Mouse (Mus musculus) cerebellum, adult 2 months (tissue): ENCODE data around the gene C1ql2. TPM values are rescaled to one million over a fixed set of nuclear protein-coding genes. Genes with fewer than 3 reads are reported as not detected.

Experiments
- DNase-seq, 2 experiments: peaks; one replicate each; pipeline ENCODE4 v3.0.0; 2021
- H3K27ac ChIP-seq: fragments of 200-500 bp; 2 replicates; pipeline ENCODE4 v1.5.1; 2012; ENCODE audit warnings: low read length, control low read depth, inconsistent platforms; ENCODE audit not compliant: insufficient read depth
- H3K27me3 ChIP-seq: fragments of 200-500 bp; 2 replicates; pipeline ENCODE4 v1.6.1; 2012; ENCODE audit warnings: inconsistent platforms, mild to moderate bottlenecking, low read length, moderate library complexity; ENCODE audit not compliant: control insufficient read depth, insufficient read depth
- H3K4me1 ChIP-seq: fragments of 200-500 bp; 2 replicates; pipeline ENCODE4 v1.6.1; 2011; ENCODE audit warnings: low read length; ENCODE audit not compliant: control insufficient read depth, insufficient read depth
- H3K4me3 ChIP-seq: fragments of 200-500 bp; replicated peaks from 2 replicates; pipeline ENCODE3; 2011; ENCODE audit warnings: mild to moderate bottlenecking, low read depth, low read length, control low read depth; ENCODE audit not compliant: insufficient read depth
- CTCF ChIP-seq: fragments of 200-500 bp; IDR thresholded peaks from 2 replicates; pipeline ENCODE4 v1.5.1; 2011; ENCODE audit warnings: low read depth, mild to moderate bottlenecking, control low read depth, low read length, moderate library complexity, borderline replicate concordance; ENCODE audit not compliant: insufficient read depth
- POLR2A ChIP-seq: fragments of 200-500 bp; IDR thresholded peaks from 2 replicates; pipeline ENCODE4 v1.6.1; 2011; ENCODE audit warnings: low read length, control low read depth, borderline replicate concordance; ENCODE audit not compliant: insufficient read depth
- WGBS: fragments of 180-500 bp; shearing (Covaris S2); methylation state at CpG from one replicate; pipeline ENCODE4 v1.1.7; 2018; 5-methylcytosine and 5-hydroxymethylcytosine counted together
- polyA plus RNA-seq: library from polyadenylated mRNA; depleted of rRNA; stranded (reverse); fragments of >200 nt; gene quantifications from 2 replicates; pipeline ENCODE4 v1.2.3, GENCODE M21; 2012

Gene C1ql2
- polyA plus RNA-seq, 1 experiment: 3.0 TPM

DNA sequence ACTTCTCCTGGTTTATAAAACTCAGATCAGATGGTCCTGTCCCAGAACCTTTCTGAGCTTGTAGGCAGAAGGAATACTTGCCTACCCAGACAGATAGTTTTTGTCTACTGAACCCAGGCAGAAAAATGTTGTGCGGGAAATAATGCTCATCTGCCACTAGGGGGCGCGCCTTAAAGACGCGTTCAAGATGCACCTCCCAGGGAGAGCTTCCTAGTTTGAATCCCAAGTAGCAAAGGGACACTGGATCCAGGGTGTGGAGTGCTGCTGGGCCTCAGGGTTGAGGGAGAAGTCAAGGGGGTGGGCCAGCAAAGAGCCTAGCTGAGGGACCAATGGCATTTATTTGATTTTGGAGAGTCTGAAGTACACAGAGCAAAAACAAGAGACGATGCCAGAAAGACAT is 12.7 kb upstream of the C1ql2 start:
- WGBS: 17% methylated on average over 6 of the region's 6 CpGs
- peak; percentile 53 for TF ChIP-seq CTCF
- no peak for TF ChIP-seq POLR2A
- Histone ChIP-seq H3K27me3 (no peaks in the 10 kb centered on the region; the same call in 1 of the 2 replicates), H3K4me1 (no peaks in the 10 kb centered on the region), H3K27ac (no peak overlapping the region), H3K4me3 (no peak overlapping the region)
- peak; percentile 9 to 17 for DNase-seq

DNA sequence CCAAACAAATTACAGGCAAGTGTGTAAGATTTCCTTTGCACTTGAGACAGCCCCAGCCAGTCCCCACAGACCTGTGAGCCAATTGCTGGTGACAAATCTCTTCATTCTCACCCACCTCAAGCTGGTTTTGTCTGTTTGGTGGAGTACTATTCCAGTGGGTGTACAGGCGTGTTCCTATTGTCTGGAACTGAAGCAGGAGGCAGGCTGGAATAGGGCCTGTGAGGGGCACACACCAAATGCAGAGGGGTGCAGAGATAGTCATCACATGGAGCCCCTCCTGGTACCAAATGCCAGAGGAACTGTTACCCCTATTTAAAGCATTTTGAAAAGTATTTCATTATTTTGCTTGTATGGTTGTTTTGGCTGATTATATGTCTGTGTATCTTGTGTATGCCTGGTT is 12.2 kb upstream of the C1ql2 start:
- DNase-seq: no peak
- Histone ChIP-seq H3K4me1 (no peaks in the 10 kb centered on the region), H3K27me3 (no peaks in the 10 kb centered on the region; the same call in 1 of the 2 replicates), H3K4me3 (no peak overlapping the region), H3K27ac (no peak overlapping the region)
- WGBS: 65% methylated on average over 1 of the region's 1 CpGs
- no peak for TF ChIP-seq CTCF
- no peak for TF ChIP-seq POLR2A

DNA sequence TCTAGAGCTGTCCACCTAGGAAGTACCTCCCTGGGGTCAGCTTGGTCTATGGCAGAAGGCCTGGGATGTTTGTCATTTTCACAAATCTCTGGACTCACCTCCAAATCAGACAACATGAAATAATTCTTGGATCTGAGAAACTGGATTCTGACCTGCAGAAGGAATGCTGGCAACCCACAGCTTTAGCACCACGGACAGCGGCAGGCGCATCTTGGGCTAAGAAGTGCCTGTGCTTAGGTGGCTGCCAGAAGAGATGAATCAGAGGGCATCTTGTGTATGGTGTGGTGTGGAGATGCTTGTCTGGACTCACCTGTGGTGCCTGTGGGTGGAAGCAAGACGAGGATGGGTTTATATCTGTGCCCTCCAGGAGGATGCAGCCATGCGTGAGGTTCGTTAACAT is 8.5 kb upstream of the C1ql2 start:
- TF ChIP-seq POLR2A: no peak
- TF ChIP-seq CTCF: no peak
- Histone ChIP-seq H3K4me1 (no peaks in the 10 kb centered on the region), H3K27me3 (no peaks in the 10 kb centered on the region; the same call in 1 of the 2 replicates), H3K27ac (no peak overlapping the region), H3K4me3 (no peak overlapping the region)
- WGBS: 56% methylated on average over 6 of the region's 6 CpGs
- DNase-seq: no peak

DNA sequence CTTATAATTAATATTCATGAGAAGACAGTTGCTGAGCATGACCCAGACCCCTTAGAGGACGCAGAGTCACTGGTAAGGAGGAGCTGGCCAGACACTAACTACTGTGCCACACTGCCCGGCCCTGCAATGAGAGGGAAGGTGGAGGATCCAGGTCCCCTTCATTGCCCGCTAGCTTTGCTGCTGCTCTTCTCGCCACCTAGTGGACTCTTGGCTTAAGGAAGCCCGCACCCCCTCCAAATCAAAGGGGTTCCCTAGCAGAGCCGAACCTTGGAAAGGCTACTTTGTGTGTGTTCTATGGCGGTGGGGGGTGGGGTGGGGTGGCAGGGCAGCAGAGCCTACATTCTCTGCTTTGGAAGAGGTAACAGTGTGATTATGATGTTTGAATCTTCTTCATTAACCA is 2.4 kb upstream of the C1ql2 start:
- DNase-seq: no peak
- H3K4me1 ChIP-seq: no peaks in the 10 kb centered on the region
- no peak overlapping the region for H3K4me3 ChIP-seq
- H3K27me3 ChIP-seq: no peaks in the 10 kb centered on the region; the same call in 1 of the 2 replicates
- 36% methylated on average over 7 of the region's 7 CpGs for WGBS
- H3K27ac ChIP-seq: no peak overlapping the region
- TF ChIP-seq CTCF: no peak
- no peak for TF ChIP-seq POLR2A

DNA sequence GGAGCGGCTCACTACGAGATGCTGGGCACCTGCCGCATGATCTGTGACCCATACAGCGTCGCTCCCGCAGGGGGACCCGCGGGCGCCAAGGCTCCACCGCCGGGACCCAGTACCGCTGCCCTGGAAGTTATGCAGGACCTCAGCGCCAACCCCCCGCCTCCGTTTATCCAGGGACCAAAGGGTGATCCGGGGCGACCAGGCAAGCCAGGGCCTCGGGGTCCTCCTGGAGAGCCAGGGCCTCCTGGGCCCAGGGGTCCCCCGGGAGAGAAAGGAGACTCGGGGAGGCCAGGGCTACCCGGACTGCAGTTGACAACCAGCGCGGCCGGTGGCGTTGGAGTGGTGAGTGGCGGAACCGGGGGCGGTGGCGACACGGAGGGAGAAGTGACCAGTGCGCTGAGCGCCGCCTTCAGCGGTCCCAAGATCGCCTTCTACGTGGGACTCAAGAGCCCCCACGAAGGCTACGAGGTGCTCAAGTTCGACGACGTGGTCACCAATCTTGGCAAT is 842 bp downstream of the C1ql2 start:
- no peak for DNase-seq

DNA sequence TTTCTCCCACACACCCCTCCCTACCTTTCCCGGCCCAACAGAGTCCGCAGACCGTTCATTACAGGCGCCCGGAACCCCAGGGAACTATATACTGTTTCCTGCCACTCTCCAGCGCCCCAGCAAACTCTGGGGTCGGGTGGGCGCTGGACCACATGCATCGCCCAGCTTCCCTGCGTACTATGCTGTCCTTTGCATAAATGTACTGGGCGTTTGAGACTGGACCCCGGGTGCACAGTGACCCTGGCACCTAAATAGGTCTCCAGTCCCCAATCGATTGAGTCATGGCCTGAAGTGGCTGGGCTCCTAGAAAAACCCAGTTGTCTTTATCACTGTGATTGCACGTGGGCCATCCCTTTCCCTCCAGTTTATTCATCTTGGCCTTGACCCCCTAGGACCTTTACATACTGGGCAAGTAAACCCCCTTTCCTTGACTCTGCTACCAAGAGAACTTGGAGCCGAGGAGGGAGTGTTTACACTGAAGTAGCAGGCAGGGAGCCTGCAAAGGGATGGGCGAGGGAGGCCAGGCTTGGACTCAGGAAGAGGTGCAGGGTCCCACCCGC is 1.5 kb downstream of the C1ql2 start:
- no peak overlapping the region for H3K4me3 ChIP-seq
- TF ChIP-seq CTCF (no peak), POLR2A (no peak)
- DNase-seq: no peak
- 7% methylated on average over 17 of the region's 17 CpGs for WGBS
- H3K27me3 ChIP-seq: no peaks in the 10 kb centered on the region; the same call in 1 of the 2 replicates
- no peak overlapping the region for H3K27ac ChIP-seq
- no peaks in the 10 kb centered on the region for H3K4me1 ChIP-seq

More for the DNA sequence above, 842 bp downstream of the C1ql2 start:
- H3K4me1 ChIP-seq: no peaks in the 10 kb centered on the region
- TF ChIP-seq CTCF: no peak
- 1% methylated on average over 41 of the region's 41 CpGs for WGBS
- H3K4me3 ChIP-seq: no peak overlapping the region
- H3K27ac ChIP-seq: no peak overlapping the region
- no peaks in the 10 kb centered on the region; the same call in 1 of the 2 replicates for H3K27me3 ChIP-seq

GRCm38 (mm10) chr1:120342371-120342821 is 2.0 kb downstream of the C1ql2 start:
- no peak for DNase-seq
- Histone ChIP-seq H3K4me1 (no peaks in the 10 kb centered on the region), H3K4me3 (no peak overlapping the region), H3K27me3 (no peaks in the 10 kb centered on the region; the same call in 1 of the 2 replicates), H3K27ac (no peak overlapping the region)
- under 1% methylated on average over 34 of the region's 34 CpGs for WGBS
- TF ChIP-seq CTCF: no peak
- TF ChIP-seq POLR2A: no peak

DNA sequence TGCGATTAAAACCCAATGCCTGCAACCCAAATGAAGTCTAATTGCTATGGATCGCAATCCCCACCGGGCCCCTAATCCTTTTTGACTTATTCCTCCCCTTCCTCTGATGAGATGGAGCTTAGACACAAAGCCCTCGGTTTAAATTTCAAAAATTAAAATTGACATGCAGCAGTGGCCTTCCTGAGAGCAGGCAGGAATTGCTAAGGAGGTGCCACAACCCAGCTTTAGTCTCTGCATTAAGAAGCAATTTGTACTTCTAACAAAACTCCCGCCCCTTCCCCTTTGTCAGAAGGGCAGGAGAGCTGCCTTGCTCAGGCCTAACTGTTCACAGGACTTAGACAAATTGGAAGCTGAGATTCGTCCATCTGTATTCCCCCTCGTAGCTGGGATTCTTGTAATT is 4.6 kb downstream of the C1ql2 start:
- Histone ChIP-seq H3K27me3 (no peaks in the 10 kb centered on the region; the same call in 1 of the 2 replicates), H3K4me3 (no peak overlapping the region), H3K27ac (no peak overlapping the region), H3K4me1 (no peaks in the 10 kb centered on the region)
- no peak for DNase-seq
- 39% methylated on average over 7 of the region's 7 CpGs for WGBS
- TF ChIP-seq POLR2A: no peak
- TF ChIP-seq CTCF: no peak
